Mouse (Mus musculus): Measurements from ENCODE around the gene Slc33a1. TPM values are rescaled to one million over a fixed set of nuclear protein-coding genes. Genes with fewer than 3 reads are reported as not detected.

Gene Slc33a1
- polyA plus RNA-seq, 1 experiment from 2014 or later = 24.3 TPM

DNA sequence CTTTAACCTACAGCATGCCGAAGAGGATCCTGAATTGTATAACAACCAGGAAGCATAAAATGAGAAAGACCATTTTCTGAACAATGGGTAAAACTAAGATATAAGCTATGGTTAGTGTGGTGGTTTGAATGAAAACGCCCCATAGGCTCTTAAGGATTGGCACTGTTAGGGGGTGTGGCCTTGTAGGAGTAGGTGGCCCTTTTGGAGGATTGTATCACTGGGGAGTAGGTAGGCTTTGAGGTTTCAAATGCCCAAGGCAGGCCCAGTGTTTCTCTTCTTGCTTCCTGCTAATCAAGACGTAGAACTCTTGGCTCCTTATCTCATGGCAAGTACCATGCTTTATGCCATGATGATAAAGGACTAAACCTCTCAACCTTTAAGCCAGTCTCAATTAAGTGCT is 14.7 kb downstream of the Slc33a1 start:
- no peaks in the 10 kb centered on the region for H3K4me1 ChIP-seq (ENCODE audit: control insufficient read depth, insufficient read depth, low read length)
- no peak overlapping the region for H3K9ac ChIP-seq (ENCODE audit: low read length)
- ATAC-seq (ENCODE audit: insufficient read depth, low FRiP score) = no peak
- 86% methylated on average over 3 of the region's 3 CpGs for WGBS
- no peaks in the 10 kb centered on the region for H3K36me3 ChIP-seq (ENCODE audit: control insufficient read depth, insufficient read depth, low read length)
- no peak overlapping the region for H3K4me2 ChIP-seq (ENCODE audit: low read depth, low read length)
- H3K4me3 ChIP-seq (replicated peaks; ENCODE audit: low read length) = no peak overlapping the region
- no peaks in the 10 kb centered on the region for H3K27me3 ChIP-seq (ENCODE audit: control insufficient read depth, insufficient read depth, low read length)
- H3K9me3 ChIP-seq (replicated peaks; ENCODE audit: control insufficient read depth, low read length) = no peaks in the 10 kb centered on the region
- no peak overlapping the region for H3K27ac ChIP-seq (ENCODE audit: low read length)

DNA sequence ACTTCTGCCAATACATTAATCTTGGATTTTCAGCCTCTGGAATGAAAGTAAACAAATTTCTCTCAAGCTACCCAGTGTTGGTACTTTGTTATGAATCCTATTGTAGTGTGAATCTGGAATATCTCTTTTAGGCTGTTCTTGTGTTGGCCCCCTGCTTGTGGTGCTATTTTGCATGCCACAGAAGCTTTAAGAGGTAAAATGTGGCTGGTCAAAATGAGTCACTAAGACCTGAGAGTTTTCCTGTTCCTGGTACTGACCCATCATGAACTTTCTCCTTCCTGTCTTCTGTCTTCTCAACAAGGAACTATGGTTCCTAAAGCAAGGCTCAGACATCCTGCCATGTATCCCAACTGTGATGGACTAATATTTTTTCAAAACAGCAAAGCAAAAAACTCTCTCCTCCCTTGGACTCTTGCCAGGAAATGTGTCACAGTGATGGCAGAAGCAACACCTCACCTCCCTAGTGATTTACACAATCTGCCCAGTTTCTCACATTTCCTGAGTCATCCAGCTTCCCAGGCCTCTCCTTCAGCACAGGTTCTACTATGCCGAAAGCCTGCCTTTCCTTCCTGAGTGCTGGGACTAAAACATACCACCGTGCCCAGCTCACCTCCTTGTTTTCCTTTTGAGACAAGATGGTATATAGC is 23.2 kb downstream of the Slc33a1 start:
- Histone ChIP-seq H3K27me3 (ENCODE audit: control insufficient read depth, insufficient read depth, low read length) (no peaks in the 10 kb centered on the region), H3K4me3 (replicated peaks; ENCODE audit: low read length) (no peak overlapping the region), H3K27ac (ENCODE audit: low read length) (no peak overlapping the region; the same call in 1 of the 2 replicates), H3K4me1 (ENCODE audit: control insufficient read depth, insufficient read depth, low read length) (no peaks in the 10 kb centered on the region), H3K4me2 (ENCODE audit: low read depth, low read length) (no peak overlapping the region), H3K9ac (ENCODE audit: low read length) (no peak overlapping the region), H3K9me3 (replicated peaks; ENCODE audit: control insufficient read depth, low read length) (no peaks in the 10 kb centered on the region), H3K36me3 (ENCODE audit: control insufficient read depth, insufficient read depth, low read length) (0 out of 2 replicates have a peak, but pooled peaks cover 5% of the 10 kb centered on the region)
- no peak for ATAC-seq (ENCODE audit: insufficient read depth, low FRiP score)
- 77% methylated on average over 2 of the region's 2 CpGs for WGBS

DNA sequence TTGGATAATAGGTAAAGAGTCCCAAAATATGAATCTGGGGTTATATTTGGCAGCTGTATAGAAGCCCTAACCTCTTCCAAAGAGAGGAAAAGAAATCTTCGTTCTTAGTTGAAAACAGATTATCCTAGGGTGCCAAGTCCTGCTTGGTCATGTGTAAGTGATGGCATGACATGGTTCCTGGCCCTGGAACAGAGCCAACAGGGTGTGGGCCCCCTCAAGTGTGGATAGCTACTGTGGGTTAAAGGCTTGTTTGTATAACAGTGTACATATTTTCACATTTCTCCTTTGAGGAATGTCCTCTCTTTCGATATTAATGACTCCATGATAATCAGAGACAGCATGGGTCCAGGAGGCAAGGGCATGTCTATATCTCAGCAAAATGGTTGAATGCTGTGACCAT is 25.6 kb downstream of the Slc33a1 start:
- Histone ChIP-seq H3K36me3 (ENCODE audit: control insufficient read depth, insufficient read depth, low read length) (no peaks in the 10 kb centered on the region), H3K9ac (ENCODE audit: low read length) (no peak overlapping the region), H3K4me2 (ENCODE audit: low read depth, low read length) (no peak overlapping the region), H3K27me3 (ENCODE audit: control insufficient read depth, insufficient read depth, low read length) (no peaks in the 10 kb centered on the region), H3K27ac (ENCODE audit: low read length) (no peak overlapping the region), H3K4me3 (replicated peaks; ENCODE audit: low read length) (no peak overlapping the region), H3K4me1 (ENCODE audit: control insufficient read depth, insufficient read depth, low read length) (no peaks in the 10 kb centered on the region), H3K9me3 (replicated peaks; ENCODE audit: control insufficient read depth, low read length) (no peaks in the 10 kb centered on the region)
- 71% methylated on average over 2 of the region's 2 CpGs for WGBS
- ATAC-seq (ENCODE audit: insufficient read depth, low FRiP score) = no peak

DNA sequence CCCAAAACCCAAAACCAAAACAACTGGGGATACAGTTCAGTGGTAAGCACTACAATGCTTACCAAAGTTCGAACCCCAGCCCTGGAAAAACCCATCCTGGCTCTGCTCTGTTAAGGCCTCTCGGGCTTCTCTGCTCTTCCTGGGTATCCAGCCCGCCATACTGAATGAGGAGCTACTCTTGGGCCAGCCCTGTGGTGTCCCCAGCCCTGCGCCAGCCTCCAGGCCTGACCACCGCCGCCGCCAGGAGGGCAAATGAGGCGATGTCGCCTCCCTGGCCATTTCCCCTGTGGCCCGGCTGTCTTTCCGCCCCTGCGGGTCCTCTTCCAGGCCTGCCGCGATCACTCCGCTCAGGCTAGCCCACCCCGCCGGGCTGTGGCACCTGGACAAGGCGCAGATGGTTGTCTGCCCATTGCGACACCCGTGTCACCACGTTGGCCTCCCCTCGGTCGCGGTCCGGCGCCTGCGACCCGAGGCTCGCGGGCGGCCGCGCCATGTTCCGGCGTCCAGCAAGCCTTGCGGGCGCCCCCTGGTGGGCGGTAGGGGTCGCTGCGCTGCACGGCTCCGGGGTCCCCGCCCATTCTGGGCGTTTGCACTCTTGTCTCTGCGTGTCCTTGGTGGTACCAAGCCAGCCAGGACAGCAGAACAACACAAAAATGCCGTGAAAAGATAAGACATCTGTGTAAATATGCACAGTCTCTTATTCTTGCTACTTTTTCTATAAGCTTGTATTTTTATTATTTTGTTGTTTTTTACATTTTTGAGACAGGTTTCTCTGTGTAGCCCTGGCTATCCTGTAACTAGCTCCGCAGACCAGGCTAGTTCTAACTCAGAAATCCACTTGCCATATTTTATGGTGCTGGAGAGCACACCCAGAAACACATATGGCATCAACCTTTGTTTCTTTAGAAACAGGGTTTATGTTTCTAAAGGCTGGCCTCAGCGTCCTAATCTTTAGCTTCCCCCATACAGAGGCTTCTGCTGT is 35.4 kb downstream of the Slc33a1 start, which contains the start of gene E130311K13Rik:
Gene E130311K13Rik (minus strand): TSS at position 595 of the 982 bp plus-strand sequence.
- no peaks in the 10 kb centered on the region for H3K9me3 ChIP-seq (replicated peaks; ENCODE audit: control insufficient read depth, low read length)
- H3K4me1 ChIP-seq (ENCODE audit: control insufficient read depth, insufficient read depth, low read length) = no peaks in the 10 kb centered on the region
- peak within 1 kb of the TSS; percentile 56 for H3K4me3 ChIP-seq (replicated peaks; ENCODE audit: low read length)
- peak; percentile 94 for ATAC-seq (ENCODE audit: insufficient read depth, low FRiP score)
- no peaks in the 10 kb centered on the region for H3K36me3 ChIP-seq (ENCODE audit: control insufficient read depth, insufficient read depth, low read length)
- 6% methylated on average over 48 of the region's 48 CpGs for WGBS
- H3K4me2 ChIP-seq (ENCODE audit: low read depth, low read length) = peak within 1 kb of the TSS; percentile 52
- peak within 1 kb of the TSS; percentile 14; the same call in 1 of the 2 replicates for H3K27ac ChIP-seq (ENCODE audit: low read length)
- H3K27me3 ChIP-seq (ENCODE audit: control insufficient read depth, insufficient read depth, low read length) = no peaks in the 10 kb centered on the region
- peak within 1 kb of the TSS; percentile 83 for H3K9ac ChIP-seq (ENCODE audit: low read length)

DNA sequence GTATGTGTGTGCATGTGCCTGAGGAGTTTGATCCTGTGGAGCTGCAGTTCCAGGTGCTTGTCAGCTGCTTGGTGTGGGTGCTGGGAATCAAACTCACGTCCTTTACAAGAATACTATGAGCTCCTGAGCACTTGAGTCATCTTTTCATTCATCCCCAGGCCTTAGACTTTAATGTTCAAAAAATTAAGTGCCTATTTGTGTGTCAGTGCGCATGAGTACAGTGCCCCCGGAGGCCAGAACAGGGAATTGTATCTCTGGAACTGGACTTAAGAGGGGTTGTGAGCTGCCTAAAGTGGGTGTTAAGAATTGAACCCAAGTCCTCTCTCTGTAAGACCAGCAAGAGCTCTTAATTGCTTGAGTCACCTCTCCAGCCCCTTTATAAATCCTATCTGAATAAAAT is 44.9 kb downstream of the Slc33a1 start:
- Histone ChIP-seq H3K4me1 (ENCODE audit: control insufficient read depth, insufficient read depth, low read length) (no peaks in the 10 kb centered on the region), H3K9ac (ENCODE audit: low read length) (no peak overlapping the region), H3K27ac (ENCODE audit: low read length) (no peak overlapping the region), H3K4me3 (replicated peaks; ENCODE audit: low read length) (no peak overlapping the region), H3K27me3 (ENCODE audit: control insufficient read depth, insufficient read depth, low read length) (no peaks in the 10 kb centered on the region), H3K9me3 (replicated peaks; ENCODE audit: control insufficient read depth, low read length) (no peaks in the 10 kb centered on the region), H3K4me2 (ENCODE audit: low read depth, low read length) (no peak overlapping the region), H3K36me3 (ENCODE audit: control insufficient read depth, insufficient read depth, low read length) (peaks cover 9% of the 10 kb centered on the region; the same call in 1 of the 2 replicates)
- 61% methylated on average over 3 of the region's 3 CpGs for WGBS
- no peak for ATAC-seq (ENCODE audit: insufficient read depth, low FRiP score)

DNA sequence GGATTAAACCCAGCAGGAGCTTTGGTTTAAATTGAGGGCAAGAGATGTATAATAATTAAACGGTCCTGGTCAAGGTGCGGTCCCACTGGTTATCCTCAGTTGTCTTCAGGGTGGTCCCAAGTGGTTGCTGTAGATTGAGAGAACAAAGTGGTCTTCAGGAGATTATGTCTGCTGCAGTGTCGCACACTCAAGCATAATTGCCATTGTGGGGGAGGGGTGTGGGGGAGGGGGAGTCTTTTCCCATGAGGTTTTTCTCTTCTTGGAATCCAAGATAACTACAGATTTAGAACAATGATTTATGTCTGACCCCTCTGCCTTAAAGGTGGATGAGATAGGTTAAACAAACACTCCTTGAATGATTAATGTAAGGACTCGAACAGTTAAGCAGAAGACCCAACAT is 54.3 kb downstream of the Slc33a1 start:
- Histone ChIP-seq H3K4me2 (ENCODE audit: low read depth, low read length) (no peak overlapping the region), H3K9ac (ENCODE audit: low read length) (no peak overlapping the region), H3K27ac (ENCODE audit: low read length) (no peak overlapping the region), H3K9me3 (replicated peaks; ENCODE audit: control insufficient read depth, low read length) (no peaks in the 10 kb centered on the region), H3K4me1 (ENCODE audit: control insufficient read depth, insufficient read depth, low read length) (peaks cover under 1% of the 10 kb centered on the region), H3K4me3 (replicated peaks; ENCODE audit: low read length) (no peak overlapping the region), H3K27me3 (ENCODE audit: control insufficient read depth, insufficient read depth, low read length) (no peaks in the 10 kb centered on the region), H3K36me3 (ENCODE audit: control insufficient read depth, insufficient read depth, low read length) (peaks cover 3% of the 10 kb centered on the region; the same call in 1 of the 2 replicates)
- ATAC-seq (ENCODE audit: insufficient read depth, low FRiP score) = no peak
- 50% methylated on average over 4 of the region's 4 CpGs for WGBS

DNA sequence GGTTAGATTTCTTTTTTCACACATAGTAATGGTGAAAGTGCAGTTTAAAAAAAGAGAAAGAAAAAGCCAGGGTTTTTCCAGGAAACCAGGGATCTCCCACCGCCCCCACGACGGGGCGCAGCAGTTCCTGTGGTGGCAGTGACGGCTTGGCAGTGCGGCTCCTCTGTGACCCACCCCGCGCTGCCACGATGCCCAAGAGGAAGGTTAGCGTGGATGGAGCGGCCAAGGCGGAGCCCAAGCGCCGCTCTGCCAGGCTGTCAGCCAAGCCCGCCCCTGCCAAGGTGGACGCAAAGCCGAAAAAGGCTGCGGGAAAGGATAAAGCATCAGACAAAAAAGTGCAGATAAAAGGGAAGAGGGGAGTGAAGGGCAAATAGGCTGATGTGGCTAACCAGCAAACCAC is 59.3 kb downstream of the Slc33a1 start:
- no peaks in the 10 kb centered on the region for H3K27me3 ChIP-seq (ENCODE audit: control insufficient read depth, insufficient read depth, low read length)

DNA sequence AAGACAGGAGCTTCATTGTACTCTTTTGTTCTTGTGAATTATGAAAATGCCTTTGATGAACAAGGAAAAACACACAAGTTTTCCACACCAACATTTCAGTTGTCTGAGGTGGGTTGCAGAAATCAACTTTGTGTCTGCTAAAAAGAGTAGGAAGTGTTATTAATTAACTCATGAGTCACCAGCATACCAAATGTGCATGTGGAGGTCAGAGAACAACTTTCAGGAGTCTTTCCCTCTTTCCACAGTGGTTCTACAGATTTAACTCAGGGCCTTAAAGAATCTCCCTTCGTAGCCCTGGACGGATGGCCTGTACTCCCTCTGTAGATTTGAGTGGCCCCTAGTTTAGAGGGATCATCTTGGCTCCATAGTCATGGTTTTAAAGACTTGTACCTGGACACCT is 60.4 kb downstream of the Slc33a1 start:
- 73% methylated on average over 2 of the region's 2 CpGs for WGBS
- no peak for ATAC-seq (ENCODE audit: insufficient read depth, low FRiP score)
- no peak overlapping the region for H3K4me3 ChIP-seq (replicated peaks; ENCODE audit: low read length)
- H3K27ac ChIP-seq (ENCODE audit: low read length) = peak overlapping the region; percentile 33; the same call in 1 of the 2 replicates
- H3K4me2 ChIP-seq (ENCODE audit: low read depth, low read length) = no peak overlapping the region
- H3K4me1 ChIP-seq (ENCODE audit: control insufficient read depth, insufficient read depth, low read length) = peaks cover 3% of the 10 kb centered on the region
- H3K9me3 ChIP-seq (replicated peaks; ENCODE audit: control insufficient read depth, low read length) = no peaks in the 10 kb centered on the region
- H3K27me3 ChIP-seq (ENCODE audit: control insufficient read depth, insufficient read depth, low read length) = no peaks in the 10 kb centered on the region
- no peak overlapping the region for H3K9ac ChIP-seq (ENCODE audit: low read length)
- H3K36me3 ChIP-seq (ENCODE audit: control insufficient read depth, insufficient read depth, low read length) = no peaks in the 10 kb centered on the region

More for the DNA sequence above, 59.3 kb downstream of the Slc33a1 start:
- Histone ChIP-seq H3K4me1 (ENCODE audit: control insufficient read depth, insufficient read depth, low read length) (peaks cover 3% of the 10 kb centered on the region), H3K36me3 (ENCODE audit: control insufficient read depth, insufficient read depth, low read length) (no peaks in the 10 kb centered on the region), H3K9me3 (replicated peaks; ENCODE audit: control insufficient read depth, low read length) (no peaks in the 10 kb centered on the region), H3K27ac (ENCODE audit: low read length) (no peak overlapping the region), H3K9ac (ENCODE audit: low read length) (peak overlapping the region; percentile 60), H3K4me2 (ENCODE audit: low read depth, low read length) (peak overlapping the region; percentile 60), H3K4me3 (replicated peaks; ENCODE audit: low read length) (peak overlapping the region; percentile 36)
- no peak for ATAC-seq (ENCODE audit: insufficient read depth, low FRiP score)
- 4% methylated on average over 18 of the region's 18 CpGs for WGBS
